Mouse (Mus musculus): ENCODE data around the gene Galnt11.

- TF ChIP-seq CTCF (IDR thresholded peaks at IDR 0.05; ENCODE audit: borderline replicate concordance, insufficient read depth, low read depth, low read length): peak; percentile 25; the same call in 1 of the 2 replicates
- no peak for TF ChIP-seq POLR2A (IDR thresholded peaks at IDR 0.05; ENCODE audit: borderline replicate concordance, insufficient read depth, low read length)
Observed at GRCm38 (mm10) chr5:25188802-25189201, 32.9 kb upstream of the Galnt11 start.

Data from cerebellum, adult 2 months (tissue).